Mouse (Mus musculus) Muller cell, postnatal 12 days (primary cell): Measurements from ENCODE around the gene Stx6.
"Not testable (repeated sequence)": the region's sequence is repeated elsewhere in the genome, so short reads cannot be mapped to it uniquely, and the experiment has no call there.

Experiments used
- DNase-seq: peaks from one replicate; pipeline ENCODE4 v3.0.0-alpha.2; 2015; ENCODE audit errors: inconsistent ontology term

Stx6 gene

DNA sequence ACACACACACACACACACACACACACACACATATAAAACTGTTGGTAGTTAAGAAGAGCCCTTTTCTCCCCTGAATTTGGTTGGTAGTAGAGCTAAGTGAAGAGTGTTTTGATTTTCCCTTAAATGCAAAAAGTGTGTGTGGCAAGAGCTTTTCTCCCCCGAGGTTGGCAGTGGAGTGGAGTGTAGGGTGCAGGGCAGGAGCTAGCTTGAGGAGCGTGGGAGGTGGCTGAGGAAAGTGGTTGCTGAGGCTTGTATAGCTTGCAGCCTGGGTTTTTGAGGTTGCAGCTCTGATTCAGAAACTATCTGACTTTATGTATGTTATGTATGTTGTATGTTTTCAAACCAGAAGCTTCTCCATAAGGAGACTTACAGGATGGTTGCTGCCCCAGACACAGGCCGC lies 8.9 kb downstream of the Stx6 start:
- DNase-seq = no peak

DNA sequence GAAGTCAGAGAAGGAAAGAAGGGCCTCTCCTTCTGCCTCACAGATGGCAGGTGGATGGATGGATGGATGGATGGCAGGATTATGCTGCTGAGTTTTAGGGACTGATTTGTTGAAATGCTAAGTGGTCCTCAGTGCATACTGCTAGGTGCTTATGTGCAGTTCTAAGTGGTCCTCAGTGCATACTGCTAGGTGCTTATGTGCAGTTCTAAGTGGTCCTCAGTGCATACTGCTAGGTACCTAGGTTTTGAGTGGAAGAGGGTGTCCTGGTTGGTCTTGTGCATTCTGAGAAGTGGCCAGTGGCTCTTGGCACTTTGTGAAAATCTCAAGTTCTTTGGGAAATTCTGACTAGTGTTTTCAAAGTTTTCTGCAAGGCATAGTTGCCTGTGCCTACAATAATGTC lies 11.4 kb downstream of the Stx6 start:
- no peak for DNase-seq

DNA sequence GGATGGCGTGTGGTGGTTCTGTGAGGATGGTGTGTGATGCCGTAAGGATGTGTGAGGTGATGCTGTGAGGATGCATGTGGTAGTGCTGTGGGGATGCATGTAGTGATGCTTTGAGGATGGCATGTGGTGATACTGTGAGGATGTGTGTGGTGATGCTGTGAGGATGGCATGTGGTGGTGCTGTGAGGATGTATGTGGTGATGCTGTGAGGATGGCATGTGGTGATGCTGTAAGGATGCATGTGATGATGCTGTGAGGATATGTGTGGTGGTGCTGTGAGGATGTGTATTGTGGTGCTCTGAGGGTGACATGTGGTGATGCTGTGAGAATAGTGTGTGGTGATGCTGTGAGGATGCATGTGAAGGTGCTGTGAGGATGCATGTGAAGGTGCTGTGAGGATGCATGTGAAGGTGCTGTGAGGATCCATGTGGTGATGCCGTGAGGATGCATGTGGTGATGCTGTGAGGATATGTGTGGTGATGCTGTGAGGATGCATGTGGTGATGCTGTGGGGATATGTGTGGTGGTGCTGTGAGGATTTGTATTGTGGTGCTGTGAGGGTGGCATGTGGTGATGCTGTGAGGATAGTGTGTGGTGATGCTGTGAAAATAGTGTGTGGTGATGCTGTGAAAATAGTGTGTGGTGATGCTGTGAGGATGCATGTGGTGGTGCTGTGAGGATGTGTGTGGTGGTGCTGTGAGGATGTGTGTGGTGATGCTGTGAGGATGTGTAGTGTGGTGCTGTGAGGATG lies 14.6 kb downstream of the Stx6 start:
- no peak for DNase-seq

DNA sequence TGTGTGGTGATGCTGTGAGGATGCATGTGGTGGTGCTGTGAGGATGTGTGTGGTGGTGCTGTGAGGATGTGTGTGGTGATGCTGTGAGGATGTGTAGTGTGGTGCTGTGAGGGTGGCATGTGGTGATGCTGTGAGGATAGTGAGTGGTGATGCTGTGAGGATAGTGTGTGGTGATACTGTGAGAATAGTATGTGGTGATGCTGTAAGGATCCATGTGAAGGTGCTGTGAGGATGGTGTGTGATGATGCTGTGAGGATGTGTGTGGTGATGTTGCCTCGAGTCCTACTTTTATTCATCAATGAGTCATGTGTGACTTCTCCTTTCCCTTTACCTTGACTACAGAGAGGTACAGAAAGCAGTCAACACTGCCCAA lies 15.1 kb downstream of the Stx6 start:
- DNase-seq = not testable (repeated sequence)

DNA sequence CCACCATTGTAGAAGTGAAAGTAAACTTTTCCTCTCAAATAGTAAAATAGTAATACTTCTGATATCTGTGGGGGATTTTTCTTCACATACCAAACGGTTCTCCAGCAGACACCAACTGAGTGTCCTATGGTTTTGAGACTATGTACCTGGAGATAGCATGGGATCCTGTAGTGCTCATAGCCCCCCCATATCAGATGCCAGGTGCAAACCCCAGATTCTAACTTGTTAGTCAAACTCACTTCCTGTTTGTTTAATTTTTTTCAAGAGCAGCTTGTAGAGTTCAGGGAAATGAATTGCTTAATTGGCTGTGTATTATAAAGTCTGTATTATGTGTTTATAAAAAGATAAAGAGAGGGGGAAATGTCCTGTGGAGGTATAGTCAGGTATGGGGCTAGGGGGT lies 15.9 kb downstream of the Stx6 start:
- no peak for DNase-seq

DNA sequence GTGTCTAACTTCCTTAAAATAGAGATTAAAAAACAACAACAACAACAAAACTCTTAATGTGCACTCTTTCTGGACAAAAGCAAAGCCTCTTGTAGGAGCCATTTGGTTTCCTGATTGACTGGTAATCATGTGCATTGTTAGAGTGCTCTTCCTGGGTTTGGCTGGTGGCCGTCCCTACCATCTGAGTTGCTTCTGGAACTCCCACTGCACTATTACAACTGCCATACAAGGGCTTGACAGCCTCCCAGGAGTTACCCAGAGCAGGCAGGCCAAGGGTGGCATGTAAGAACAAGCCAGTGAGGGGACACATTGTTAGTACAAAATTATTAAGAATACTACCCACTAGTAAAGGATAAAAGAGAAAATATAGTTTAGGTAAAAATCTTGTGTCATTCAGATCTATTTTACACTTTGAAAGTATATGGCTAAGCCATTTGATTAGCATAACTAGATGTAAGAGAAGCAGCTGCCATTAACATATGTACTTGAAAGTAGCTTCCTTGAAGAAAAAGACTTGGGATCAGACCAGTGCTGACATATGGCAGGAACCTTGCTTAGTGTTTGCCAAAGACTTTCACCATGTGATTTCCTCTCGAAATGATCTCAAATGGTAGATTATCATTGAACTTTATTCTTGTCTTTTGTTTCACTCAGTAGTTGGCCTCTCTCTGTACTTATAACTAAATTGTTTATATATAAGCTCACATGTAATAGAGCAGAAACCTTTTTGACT lies 19.8 kb downstream of the Stx6 start:
- no peak for DNase-seq

DNA sequence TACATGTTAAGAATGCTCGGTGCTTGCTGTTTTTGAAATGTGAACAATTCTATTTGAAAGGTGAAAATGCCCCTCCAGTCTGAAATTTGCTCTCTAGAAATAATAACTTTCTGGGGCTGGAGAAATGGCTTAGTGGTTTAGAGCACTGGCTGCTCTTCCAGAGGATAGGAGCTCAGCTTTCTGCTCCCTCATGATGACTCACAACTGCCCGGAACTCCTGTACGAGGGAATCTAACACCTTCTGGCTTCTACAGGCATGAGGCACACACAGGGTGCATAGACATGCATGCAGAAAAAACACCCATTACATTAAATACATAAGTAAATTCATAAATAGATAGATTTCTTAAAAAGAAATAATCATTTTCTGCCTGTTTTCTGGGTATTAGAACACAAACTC lies 25.7 kb downstream of the Stx6 start:
- DNase-seq = no peak

DNA sequence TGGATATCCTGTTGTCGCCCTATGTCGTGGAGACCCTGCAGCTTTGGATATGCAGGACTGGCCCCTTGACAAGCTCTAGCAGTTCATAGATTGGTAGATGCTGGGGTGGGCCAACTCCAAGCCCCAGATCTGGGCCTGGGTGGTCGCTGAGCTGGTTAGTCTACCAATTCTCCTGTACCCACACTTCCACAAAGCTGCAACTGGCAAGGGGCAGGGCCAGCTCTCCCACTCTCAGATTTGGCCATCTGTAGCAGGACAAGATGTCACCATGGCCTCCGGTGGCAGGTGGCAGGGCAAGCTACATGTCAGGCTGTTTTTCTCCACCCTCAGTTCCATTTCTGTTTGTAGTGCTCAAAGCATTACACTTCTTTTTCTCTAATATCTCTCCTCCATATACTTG lies 30.1 kb downstream of the Stx6 start:
- DNase-seq = no peak

DNA sequence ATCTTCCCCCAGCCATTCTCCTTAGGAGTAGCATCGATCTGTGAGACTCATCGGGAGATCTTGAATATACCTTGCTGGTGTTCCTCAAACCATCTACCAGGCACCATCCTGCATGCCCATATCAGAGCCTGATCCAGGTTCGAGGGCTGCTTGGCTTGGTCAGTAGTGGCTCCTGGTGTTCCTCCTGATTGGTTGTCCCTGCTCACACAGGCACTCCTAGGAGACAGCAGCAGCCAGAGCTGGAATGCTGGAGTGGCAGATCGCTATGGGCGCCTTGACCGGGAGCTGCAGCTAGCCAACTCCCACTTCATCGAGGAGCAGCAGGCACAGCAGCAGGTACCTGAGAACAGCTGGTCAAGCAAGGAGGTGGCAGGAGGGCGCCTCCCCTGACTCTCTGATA lies 32.7 kb downstream of the Stx6 start:
- no peak for DNase-seq

DNA sequence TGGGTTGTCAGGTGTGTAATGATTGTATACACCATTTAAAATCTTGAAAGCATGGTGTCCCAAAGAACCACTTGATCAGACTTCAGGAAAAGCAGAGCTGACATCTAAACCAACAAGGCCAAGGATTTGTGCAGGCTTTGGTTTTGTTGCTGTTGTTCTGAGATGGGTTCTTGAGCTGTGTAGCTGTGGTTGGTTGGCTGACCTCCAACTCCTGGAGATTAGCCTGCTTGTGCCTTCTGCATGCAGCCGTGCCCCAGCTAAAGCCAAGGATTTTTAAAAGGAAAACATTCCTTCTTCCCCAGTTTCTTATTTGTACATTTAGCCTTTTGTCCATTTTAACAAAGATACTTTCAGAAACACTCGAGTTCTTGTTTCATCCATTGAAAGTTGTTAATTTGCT lies 33.2 kb downstream of the Stx6 start:
- no peak for DNase-seq

DNA sequence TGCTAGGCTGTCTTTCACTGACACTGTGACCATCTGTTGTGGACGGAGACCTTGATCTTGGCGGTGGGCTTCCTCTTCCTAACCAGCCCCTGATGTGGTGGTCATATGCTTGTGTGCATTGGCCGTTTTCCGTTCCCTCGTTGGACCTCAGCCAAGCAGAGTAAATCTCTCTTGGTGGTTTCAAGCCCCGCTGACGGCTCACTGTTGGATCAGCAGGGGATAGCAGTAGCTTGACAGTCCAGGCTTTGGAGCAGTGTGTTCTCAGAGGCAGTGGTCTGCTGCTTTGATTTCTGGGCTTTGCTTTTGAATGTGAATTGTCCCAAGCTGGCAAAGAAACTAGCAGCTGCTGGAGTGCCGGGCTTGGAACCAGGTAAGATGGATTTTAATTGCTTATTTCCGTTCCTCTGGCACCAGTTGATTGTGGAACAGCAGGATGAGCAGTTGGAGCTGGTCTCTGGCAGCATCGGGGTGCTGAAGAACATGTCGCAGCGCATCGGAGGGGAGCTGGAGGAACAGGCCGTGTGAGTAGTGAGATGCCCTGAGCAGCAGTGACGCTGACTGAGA lies 34.4 kb downstream of the Stx6 start:
- no peak for DNase-seq

DNA sequence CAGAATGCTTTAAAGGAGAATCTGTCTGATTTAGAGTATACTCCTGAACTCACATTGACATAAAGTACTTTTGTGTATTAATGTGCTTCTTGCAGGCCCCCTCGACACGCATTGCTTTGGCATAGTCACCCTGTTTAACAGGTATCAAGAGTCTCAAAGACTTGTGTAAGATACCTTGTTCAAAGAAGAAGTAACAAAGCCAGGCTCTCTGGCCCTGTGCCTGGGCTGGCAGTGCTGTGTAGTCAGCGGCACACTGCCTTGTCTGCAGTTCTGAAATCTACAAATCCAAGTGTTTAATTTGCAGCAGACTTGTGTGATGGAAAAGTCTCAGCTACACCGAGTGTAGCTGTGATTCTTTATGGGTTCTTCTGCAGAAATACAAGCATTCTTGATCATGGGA lies 38.2 kb downstream of the Stx6 start:
- no peak for DNase-seq

DNA sequence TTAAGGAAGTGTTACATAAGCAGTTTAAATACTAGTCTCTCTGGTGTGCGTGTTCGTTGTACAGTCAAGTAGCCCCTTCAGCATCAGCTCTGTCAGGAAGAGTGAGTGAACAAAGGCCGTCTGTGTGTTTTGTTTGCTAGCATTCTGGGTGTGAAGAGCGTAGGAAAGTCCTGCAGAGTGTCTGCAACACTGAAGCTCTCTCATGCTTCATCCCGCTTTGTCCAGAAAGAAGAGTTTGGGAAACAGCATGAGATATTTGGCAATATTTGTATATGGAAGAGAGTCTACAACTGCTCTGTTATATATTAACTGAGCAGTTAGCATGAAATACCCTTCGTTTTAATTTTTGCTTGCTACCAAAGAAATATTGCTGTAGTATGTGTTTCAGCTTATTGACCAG lies 41.0 kb downstream of the Stx6 start:
- no peak for DNase-seq

DNA sequence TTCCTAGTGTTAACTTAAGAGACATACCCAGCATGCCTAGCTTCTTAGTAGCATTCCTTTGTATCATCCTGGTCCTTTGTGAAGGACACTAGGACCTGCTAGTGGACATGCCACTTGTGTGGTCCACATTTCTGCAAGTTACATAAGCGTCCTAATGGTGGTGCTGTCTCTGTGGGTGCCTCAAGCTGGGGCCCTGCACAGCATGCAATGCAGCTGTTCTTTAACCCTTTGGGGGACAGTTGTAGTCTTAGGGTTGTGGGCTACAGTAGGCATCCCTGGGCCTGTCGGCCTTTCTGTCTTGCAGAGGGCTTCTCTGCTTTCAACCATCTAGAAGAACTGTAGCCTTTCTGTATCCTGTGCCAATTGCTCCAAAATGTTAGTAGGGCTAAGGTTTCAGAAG lies 42.5 kb downstream of the Stx6 start:
- no peak for DNase-seq

DNA sequence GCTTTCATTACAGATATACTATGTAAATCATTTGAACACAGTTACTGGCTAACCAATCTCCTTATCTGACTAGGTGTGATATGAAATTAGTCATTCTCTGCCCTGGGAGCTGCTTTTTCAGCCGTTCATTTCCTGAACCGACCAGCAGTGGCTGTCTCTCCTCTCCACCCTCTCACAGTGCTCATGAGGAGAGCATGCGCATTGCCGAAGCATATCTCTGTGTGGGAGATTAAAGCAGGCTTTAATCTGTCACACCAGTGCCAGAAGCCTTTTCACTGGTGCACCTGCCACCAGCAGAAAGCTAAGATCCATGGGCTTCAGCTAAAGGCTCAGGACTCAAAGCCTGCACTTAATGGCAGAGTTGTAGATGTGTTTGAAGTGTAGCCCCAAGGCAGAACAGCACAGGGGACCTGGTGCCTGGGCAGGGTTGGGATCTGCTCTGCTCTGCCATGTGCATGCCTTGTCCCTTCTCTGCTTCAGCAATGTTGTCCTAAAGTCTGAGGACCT lies 42.9 kb downstream of the Stx6 start:
- no peak for DNase-seq

DNA sequence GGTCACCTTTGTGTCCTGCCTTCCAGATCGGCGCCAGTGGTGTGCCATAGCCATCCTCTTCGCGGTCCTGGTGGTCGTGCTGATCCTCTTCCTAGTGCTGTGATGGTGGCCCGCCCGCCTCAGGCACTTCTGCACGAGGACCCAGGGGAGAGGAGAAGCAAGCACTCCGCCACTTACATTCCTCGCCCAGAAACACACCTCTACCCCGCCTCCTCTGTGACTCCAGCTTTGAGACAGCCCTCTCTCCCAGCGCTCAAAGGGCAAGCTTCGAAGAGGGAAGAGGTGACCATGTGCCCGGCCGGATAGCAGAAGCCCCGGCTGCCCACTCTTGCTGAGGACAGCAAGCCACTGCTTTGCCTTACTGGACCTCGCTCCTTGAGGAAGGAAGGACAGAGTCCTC lies 43.4 kb downstream of the Stx6 start:
- no peak for DNase-seq

DNA sequence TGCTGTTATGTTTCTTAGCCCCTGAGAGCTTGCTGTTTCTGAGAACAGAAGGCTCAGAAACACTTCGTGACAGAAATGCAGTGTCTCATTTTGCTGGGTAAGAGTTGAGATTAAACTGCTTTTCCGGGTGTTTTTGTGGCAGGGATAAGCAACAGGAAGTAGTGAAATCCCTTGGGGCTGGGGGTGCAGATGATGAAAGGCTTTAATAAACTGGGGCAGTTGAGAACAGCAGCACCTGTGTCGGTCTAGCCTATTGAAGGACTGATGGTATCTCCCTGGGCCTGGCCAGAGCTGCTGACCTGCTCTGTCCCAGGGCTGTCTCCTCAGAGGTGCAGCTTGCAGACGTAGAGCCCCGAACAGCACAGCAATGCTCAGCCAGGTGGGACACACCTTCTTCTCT lies 44.0 kb downstream of the Stx6 start:
- no peak for DNase-seq

DNA sequence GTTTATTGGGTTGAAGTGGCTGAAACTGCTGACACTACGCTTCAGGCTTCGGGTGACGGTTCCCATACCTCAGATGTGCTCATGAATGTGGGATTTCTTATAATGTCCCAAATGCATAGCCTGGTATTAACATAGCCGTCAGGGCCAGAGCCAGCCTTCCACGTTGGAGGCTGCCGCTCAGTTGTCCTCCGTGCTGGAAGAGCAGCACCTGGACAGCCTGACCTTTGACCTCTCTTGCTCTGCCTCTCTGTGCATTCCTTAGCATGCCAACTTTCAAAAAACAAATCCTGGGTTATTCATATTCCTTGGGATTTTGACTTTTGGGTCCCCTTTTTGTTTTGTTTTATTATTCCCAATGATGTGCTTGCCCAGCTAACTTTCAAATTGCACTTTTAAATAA lies 44.6 kb downstream of the Stx6 start:
- no peak for DNase-seq

DNA sequence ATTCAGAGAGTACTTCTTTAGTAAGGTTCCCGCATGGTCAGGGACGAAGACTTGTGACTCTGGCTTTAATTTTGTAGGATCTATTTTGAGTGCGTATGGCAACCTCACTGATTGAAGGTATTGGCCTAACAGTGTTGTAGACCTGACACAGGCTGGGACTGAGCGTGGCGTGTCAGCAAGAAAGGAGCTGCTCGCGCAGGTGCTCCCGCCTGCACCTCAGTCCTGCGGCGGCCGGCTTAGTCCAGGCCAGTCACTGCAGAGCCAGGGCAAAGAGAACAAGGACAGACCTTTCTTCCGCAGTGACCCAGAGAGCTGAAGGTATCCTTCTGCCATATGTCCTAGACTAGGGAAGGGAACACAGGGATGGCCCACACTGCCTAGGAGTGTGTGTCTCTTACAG lies 45.4 kb downstream of the Stx6 start:
- DNase-seq = no peak

DNA sequence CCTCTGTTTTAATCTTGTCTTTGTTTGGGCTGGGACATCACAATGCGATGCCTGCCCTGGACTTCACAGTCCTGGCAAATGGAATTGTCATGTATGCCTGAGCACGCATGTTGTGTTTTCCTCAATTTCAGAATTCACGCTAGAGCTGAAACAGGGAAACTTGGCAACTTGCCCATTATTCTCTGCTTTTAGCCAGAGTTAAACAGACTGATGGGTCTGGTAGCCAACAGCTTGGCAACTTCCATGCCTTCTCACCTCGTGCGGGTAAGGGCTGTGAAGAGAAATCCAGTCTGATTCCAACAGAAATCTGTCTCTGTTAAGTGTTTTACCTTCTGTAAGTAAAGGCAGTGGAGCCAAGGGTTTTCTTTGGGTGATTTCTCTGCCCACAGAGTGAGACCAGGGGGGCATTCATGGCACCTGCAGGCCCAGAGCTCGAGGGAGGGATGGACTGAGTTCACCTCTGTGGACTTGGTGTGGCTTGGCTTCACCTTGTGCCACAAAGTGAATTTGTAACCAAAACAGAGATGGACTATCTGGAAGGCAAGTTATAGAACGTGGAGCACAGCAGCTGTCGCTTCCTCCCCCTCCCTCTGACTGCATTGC lies 46.1 kb downstream of the Stx6 start:
- no peak for DNase-seq

DNA sequence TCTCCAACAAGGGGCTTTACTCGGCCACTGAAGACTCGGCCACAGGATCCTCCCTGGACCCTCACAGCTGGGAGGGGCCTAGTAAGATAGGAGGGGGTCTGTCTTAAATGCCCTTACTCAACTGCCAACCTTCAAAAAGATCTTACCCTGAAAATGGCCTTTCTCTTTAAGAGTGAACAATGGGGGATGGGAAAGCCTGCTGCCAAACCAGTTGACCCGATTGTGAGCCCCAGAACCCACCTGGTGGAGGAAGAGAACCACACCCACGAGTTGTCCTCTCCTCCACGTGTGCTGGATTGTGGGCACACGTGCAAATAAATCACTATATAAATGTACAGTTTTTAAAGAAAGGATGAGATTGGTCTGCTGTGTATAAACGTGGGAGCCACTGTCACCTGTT lies 46.8 kb downstream of the Stx6 start:
- DNase-seq = no peak

DNA sequence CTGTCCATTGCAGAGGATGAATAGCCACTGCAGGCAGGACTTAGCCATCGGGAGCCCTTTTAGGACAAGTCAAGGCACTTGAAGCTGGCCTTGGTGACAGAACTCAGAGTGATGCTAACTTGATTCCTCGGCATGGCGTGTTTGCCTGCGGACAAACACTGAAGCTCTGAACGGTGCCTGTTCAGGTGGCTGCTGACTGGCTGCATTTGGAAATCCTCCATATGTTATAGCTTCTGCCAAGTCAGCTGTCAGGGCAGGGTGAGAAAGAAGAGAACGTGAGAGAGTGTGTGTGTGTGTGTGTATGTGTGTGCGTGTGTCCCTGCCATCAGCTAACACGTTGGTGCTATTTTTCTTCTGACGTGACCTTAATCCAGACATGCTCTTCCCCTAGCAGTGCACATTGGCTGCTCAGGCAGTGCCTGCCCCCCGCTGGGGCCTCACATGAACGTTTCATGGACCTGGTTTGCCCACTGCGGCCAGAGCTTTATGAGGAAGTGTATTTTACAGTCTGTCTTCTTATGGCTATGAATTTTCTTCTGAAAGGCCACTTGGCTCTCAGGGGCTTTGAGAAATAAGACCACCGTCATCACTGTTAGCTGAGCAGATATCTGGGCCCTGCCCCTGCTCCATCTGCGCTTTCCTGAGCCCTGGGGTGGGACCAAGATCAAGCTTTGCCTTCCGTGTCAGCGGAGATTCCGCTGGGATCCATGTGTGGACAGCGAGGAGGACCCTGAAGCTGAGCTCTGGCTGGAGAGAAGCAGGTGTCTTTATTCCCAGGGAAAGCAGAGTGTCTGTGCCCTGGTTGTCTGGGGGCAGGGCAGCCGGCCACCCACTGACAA lies 47.5 kb downstream of the Stx6 start:
- no peak for DNase-seq
